Mouse (Mus musculus) yolk sac, embryonic 10.5 days (tissue): ENCODE results near the gene 1300017J02Rik.
"Not testable (repeated sequence)": the region's sequence is repeated elsewhere in the genome, so short reads cannot be mapped to it uniquely, and the experiment has no call there.

Source experiments
- DNase-seq: peaks from one replicate; pipeline ENCODE4 v3.0.0-alpha.2; 2017; ENCODE audit warnings: low spot score

Gene 1300017J02Rik

DNA sequence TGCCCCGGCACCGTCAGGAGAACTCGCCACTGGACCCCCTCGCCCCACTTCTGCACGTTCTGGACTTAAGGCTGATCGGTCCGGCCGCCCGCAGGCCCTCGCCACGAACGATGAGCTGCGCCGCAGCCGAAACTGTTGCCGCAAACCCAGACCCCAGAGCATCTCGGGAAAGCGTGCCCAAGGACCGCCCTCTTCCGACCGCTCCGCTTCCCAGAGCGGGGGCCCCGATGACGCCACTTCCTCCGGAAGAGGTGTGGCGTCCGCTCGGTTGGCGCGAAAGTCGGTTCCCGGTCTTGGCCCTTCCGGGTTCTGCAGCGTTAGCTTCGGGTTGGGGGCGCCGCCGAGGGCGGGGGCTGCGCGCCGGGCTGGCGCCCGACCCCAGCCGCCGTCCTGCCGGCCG is at the start of gene 1300017J02Rik, which contains the start of gene Topbp1:
TSS of gene 1300017J02Rik (minus strand) at position 156 of the 400 bp plus-strand sequence.
TSS of gene Topbp1 (plus strand) at position 289 of the 400 bp plus-strand sequence.
- DNase-seq: peak; percentile 94

DNA sequence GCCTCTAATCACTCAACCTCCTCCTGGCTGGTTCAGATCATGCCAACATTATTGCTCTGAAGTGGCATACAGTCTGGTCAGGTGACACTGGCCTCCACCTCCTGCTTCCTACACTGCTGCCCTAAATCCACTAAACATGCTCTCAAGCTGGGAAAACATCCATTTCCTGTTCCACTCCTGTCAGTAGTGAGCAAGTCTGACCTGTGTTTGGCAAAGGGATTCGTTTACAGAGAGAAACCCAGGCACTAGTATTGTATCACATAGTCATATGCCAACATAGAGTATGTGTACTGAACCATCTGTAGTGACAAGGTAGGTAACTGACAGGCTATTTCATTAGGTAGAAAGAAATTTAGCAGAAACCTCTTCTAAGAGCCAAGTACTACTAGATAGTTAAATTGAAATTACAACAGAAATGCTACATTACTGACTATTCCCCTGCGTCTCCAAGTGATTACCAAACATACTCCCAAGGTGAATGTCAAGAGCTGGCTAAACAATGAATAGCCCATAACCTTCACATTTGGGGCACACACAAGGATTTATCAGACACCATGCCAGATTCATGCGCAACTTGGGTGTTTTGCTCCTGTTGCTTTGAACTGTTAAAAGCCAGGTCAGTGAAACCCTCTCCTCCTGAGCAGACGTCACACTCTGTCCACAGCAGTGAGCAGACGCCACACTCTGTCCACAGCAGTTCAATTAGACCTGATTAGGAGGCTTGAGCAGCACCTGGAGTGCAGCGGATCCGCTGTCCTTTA is 48.8 kb upstream of the 1300017J02Rik start:
- not testable (repeated sequence) for DNase-seq

DNA sequence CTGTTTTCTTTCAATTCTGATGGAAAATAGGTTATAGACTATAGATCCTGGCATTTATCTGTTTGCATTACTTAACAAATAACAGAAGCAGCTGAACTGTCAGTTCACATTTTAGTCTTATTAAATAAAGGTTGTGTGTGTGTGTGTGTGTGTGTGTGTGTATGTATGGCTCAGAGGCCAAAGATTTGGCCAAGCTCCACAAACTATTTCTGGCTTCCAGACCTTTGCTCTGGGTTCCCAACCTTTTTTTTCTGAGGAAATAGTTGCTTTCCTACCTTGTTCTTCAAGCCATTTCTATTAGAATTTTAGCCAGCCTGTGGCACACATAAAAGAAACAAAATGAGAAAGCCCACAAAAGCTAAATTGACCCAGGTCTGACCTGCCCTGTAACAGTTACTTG is 43.9 kb upstream of the 1300017J02Rik start:
- no peak for DNase-seq

GRCm38 (mm10) chr9:103347996-103348490 is 43.2 kb upstream of the 1300017J02Rik start:
- DNase-seq: no peak

- DNase-seq: no peak
Observed at GRCm38 (mm10) chr9:103347045-103347444, 42.2 kb upstream of the 1300017J02Rik start.

- DNase-seq: no peak
Observed at GRCm38 (mm10) chr9:103336912-103337311, 32.0 kb upstream of the 1300017J02Rik start.

- DNase-seq: no peak
Observed at GRCm38 (mm10) chr9:103332663-103333062, 27.8 kb upstream of the 1300017J02Rik start.

GRCm38 (mm10) chr9:103326449-103326848 is 21.6 kb upstream of the 1300017J02Rik start:
- DNase-seq: no peak

- DNase-seq: no peak
Observed at GRCm38 (mm10) chr9:103324678-103325077, 19.8 kb upstream of the 1300017J02Rik start.

GRCm38 (mm10) chr9:103309832-103310231 is 5.0 kb upstream of the 1300017J02Rik start:
- DNase-seq: no peak

DNA sequence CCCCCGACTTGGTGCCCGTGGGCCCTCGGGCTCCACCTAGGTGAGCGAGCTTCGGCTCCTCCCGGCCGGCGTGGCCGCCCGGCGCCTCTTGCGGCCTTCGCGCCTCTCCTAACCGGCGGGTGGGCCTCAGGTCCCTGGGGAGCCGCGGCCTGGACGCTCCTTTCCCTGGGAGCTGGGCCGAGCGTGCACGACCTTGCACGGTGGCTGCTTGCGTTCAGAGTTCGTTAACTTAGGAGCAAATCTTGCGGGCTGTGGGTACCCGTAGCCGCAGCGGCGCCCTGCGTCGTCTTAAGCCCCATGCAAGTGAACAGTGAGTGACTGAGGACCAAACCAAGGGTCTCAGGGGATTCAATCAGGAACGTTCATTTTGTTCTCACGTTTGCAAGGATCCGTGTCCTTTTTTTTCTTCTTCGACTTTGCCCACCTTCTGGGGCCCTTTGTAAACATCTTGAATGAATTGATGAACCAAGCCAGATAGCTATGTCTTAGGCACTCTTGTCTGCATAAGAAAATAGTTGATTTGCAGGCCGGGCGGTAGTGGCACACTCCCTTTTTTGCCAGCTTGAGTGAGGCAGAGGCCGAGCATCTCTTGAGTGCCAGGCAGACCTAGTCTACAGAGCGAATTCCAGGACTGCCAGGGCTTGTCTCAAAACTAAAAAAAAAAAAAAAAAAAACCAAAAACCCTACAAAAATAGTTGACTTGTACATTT is 605 bp upstream of the 1300017J02Rik start:
- DNase-seq: no peak

GRCm38 (mm10) chr9:103302666-103303065 is 2.2 kb downstream of the 1300017J02Rik start:
- DNase-seq: peak; percentile 58

GRCm38 (mm10) chr9:103302239-103302638 is 2.6 kb downstream of the 1300017J02Rik start:
- no peak for DNase-seq

GRCm38 (mm10) chr9:103301086-103301485 is 3.8 kb downstream of the 1300017J02Rik start:
- peak; percentile 49 for DNase-seq

- DNase-seq: peak; percentile 68
Observed at GRCm38 (mm10) chr9:103294507-103294906, 10.4 kb downstream of the 1300017J02Rik start.

GRCm38 (mm10) chr9:103288489-103289180 is 16.2 kb downstream of the 1300017J02Rik start:
- no peak for DNase-seq

- peak; percentile 83 for DNase-seq
Observed at GRCm38 (mm10) chr9:103287840-103288488, 16.9 kb downstream of the 1300017J02Rik start.

GRCm38 (mm10) chr9:103286901-103287422 is 17.9 kb downstream of the 1300017J02Rik start:
- no peak for DNase-seq

- DNase-seq: no peak
Observed at GRCm38 (mm10) chr9:103286396-103286795, 18.5 kb downstream of the 1300017J02Rik start.

DNA sequence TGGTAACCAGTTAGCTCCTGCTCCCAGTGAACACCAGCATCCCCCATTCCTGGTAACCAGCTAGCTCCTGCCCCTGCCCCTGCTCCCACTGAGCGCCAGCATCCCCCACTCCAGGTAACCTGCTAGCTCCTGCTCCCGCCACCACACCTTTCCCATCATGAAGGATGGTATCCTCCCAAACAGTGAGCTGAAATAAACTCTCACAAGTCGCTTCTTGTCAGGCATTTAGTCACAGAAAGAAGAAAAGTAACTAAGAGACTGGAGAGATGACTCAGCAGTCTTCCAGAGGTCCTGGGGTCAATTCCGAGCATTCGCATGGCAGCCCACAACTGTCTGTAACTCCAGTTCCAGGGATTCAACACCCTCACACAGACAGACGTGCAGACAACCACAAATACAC is 28.0 kb downstream of the 1300017J02Rik start:
- DNase-seq: no peak

DNA sequence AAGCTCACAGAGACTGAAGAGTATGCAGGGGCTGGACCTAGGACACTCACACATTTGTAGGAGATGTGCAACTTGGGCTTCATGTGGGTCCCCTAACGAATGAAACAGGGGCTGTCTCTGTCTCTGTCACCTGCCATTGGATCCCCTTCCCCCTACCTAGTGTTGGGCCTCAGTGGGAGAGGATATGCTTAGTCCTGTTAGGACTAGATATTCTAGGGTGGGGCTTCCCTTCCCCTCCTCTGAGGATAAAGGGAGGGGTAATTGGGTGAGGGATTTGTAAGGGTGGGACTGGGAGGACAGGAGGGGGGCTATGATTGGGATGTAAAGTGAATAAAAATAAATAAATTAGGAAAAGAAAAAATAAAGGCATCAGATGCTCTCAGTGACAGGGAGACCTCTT is 29.2 kb downstream of the 1300017J02Rik start:
- no peak for DNase-seq

DNA sequence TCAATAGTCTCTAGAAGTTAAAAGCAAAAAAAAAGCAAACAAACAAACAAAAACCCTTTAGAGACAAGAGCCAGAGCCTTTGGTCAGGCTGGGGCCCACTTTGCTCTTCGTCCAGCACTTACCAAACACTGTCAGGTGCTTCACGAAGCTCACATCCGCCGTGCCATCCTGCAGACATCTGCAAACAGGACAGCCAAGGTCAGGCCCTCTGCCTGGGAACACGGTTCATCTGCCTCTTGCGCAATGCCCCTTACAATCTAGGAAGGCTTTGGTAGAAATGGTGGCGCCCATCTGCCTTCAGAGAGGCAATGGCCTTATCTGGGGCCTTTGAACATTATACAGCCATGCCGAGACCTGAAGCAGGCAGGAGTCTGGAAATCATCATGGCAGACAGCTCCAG is 30.1 kb downstream of the 1300017J02Rik start:
- DNase-seq: peak; percentile 72
